Mouse (Mus musculus): ENCODE measurements around the gene Lad1. TPM values are rescaled to one million over a fixed set of nuclear protein-coding genes. Genes with fewer than 3 reads are reported as not detected.
A peak's percentile ranks its signal among the peaks of the same experiment; 100 is the strongest.

Gene Lad1
- polyA plus RNA-seq, 1 experiment from 2014 or later = 208 TPM

DNA sequence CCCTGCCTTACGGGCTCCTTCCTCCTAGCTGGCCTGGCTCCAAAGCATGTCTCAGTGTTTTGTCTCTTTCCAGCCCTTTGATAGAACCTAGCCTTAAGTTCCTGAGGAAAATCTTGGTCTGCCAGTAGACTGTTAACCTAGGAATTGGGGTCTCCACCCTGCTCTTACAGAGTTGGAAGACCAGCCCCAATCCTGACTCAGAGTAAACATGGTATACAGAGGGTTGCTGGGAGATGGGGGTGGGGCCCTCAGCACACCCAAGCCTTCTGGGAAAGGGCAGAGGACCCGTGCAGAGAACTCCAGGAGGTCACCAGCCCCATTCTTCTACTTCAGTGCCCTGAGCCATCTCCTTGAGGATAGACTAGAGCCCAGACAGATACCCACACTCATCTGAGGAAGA, 5.8 kb upstream of the Lad1 start:
- Histone ChIP-seq H3K36me3 (ENCODE audit: control insufficient read depth, insufficient read depth) (no peaks in the 10 kb centered on the region), H3K9me3 (ENCODE audit: control insufficient read depth) (no peaks in the 10 kb centered on the region), H3K4me2 (replicated peaks; ENCODE audit: low read depth) (peak overlapping the region; percentile 39), H3K27ac (ENCODE audit: low read depth, low read length) (peak overlapping the region; percentile 89), H3K27me3 (replicated peaks; ENCODE audit: control insufficient read depth, insufficient read depth, low read length) (no peaks in the 10 kb centered on the region), H3K4me1 (replicated peaks; ENCODE audit: control insufficient read depth, insufficient read depth, low read length) (peaks cover 30% of the 10 kb centered on the region; the same call in 1 of the 2 replicates), H3K9ac (ENCODE audit: low read depth, low read length) (no peak overlapping the region), H3K4me3 (ENCODE audit: low read depth, low read length) (no peak overlapping the region)
- peak; percentile 53 for ATAC-seq
- 25% methylated on average over 2 of the region's 2 CpGs for WGBS
- TF ChIP-seq CTCF (IDR thresholded peaks at IDR 0.05; ENCODE audit: low read depth) = no peak

- TF ChIP-seq CTCF (IDR thresholded peaks at IDR 0.05; ENCODE audit: low read depth) = no peak
- H3K4me1 ChIP-seq (replicated peaks; ENCODE audit: control insufficient read depth, insufficient read depth, low read length) = peaks cover 30% of the 10 kb centered on the region; the same call in 1 of the 2 replicates
- H3K27me3 ChIP-seq (replicated peaks; ENCODE audit: control insufficient read depth, insufficient read depth, low read length) = no peaks in the 10 kb centered on the region
- H3K9me3 ChIP-seq (ENCODE audit: control insufficient read depth) = no peaks in the 10 kb centered on the region
- peak; percentile 90 for ATAC-seq
- peak overlapping the region; percentile 89 for H3K27ac ChIP-seq (ENCODE audit: low read depth, low read length)
- no peak overlapping the region for H3K9ac ChIP-seq (ENCODE audit: low read depth, low read length)
- WGBS = 34% methylated on average over 4 of the region's 4 CpGs
- H3K4me2 ChIP-seq (replicated peaks; ENCODE audit: low read depth) = peak overlapping the region; percentile 39
- no peak overlapping the region for H3K4me3 ChIP-seq (ENCODE audit: low read depth, low read length)
- H3K36me3 ChIP-seq (ENCODE audit: control insufficient read depth, insufficient read depth) = no peaks in the 10 kb centered on the region
These were observed 5.3 kb upstream of the Lad1 start for GRCm38 (mm10) chr1:135813071-135813470.

GRCm38 (mm10) chr1:135813687-135814395, 4.6 kb upstream of the Lad1 start:
- Histone ChIP-seq H3K9ac (ENCODE audit: low read depth, low read length) (0 out of 2 replicates have a peak overlapping the region, but pooled peaks have one; percentile 3), H3K27ac (ENCODE audit: low read depth, low read length) (peak overlapping the region; percentile 89), H3K4me1 (replicated peaks; ENCODE audit: control insufficient read depth, insufficient read depth, low read length) (peaks cover 34% of the 10 kb centered on the region), H3K36me3 (ENCODE audit: control insufficient read depth, insufficient read depth) (no peaks in the 10 kb centered on the region), H3K9me3 (ENCODE audit: control insufficient read depth) (no peaks in the 10 kb centered on the region), H3K27me3 (replicated peaks; ENCODE audit: control insufficient read depth, insufficient read depth, low read length) (no peaks in the 10 kb centered on the region), H3K4me2 (replicated peaks; ENCODE audit: low read depth) (no peak overlapping the region), H3K4me3 (ENCODE audit: low read depth, low read length) (no peak overlapping the region)
- peak; percentile 39 for TF ChIP-seq CTCF (IDR thresholded peaks at IDR 0.05; ENCODE audit: low read depth)
- 63% methylated on average over 5 of the region's 5 CpGs for WGBS
- no peak for ATAC-seq

DNA sequence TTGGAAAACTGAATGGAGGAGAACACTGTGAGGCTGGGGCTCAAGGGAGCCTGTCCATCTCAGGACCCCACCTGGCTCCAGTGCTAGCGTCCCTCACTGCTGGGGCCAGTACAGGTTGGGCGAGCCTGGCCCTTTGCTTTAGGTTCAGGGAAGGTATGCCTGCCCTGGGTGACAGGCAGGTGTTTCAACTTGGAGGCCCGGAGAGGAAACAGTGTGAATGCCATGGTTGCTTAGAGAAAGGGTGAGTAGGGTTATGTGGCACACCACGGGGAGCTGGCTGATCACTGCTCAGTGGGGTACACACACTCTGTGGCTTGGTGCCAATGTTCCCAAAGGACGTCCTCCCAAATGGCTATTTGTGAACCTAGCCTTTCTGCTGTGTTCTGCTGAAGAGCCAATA, 3.9 kb upstream of the Lad1 start:
- TF ChIP-seq CTCF (IDR thresholded peaks at IDR 0.05; ENCODE audit: low read depth) = no peak
- Histone ChIP-seq H3K36me3 (ENCODE audit: control insufficient read depth, insufficient read depth) (no peaks in the 10 kb centered on the region), H3K9ac (ENCODE audit: low read depth, low read length) (0 out of 2 replicates have a peak overlapping the region, but pooled peaks have one; percentile 3), H3K27ac (ENCODE audit: low read depth, low read length) (peak overlapping the region; percentile 89), H3K4me3 (ENCODE audit: low read depth, low read length) (no peak overlapping the region), H3K27me3 (replicated peaks; ENCODE audit: control insufficient read depth, insufficient read depth, low read length) (no peaks in the 10 kb centered on the region), H3K4me1 (replicated peaks; ENCODE audit: control insufficient read depth, insufficient read depth, low read length) (peaks cover 31% of the 10 kb centered on the region), H3K4me2 (replicated peaks; ENCODE audit: low read depth) (no peak overlapping the region), H3K9me3 (ENCODE audit: control insufficient read depth) (no peaks in the 10 kb centered on the region)
- no peak for ATAC-seq
- WGBS = 58% methylated on average over 5 of the region's 5 CpGs

GRCm38 (mm10) chr1:135817595-135817994, 803 bp upstream of the Lad1 start:
- ATAC-seq = no peak
- H3K4me3 ChIP-seq (ENCODE audit: low read depth, low read length) = peak overlapping the region; percentile 65; the same call in 1 of the 2 replicates
- H3K4me2 ChIP-seq (replicated peaks; ENCODE audit: low read depth) = peak overlapping the region; percentile 80; the same call in 1 of the 2 replicates
- no peaks in the 10 kb centered on the region for H3K9me3 ChIP-seq (ENCODE audit: control insufficient read depth)
- TF ChIP-seq CTCF (IDR thresholded peaks at IDR 0.05; ENCODE audit: low read depth) = no peak
- H3K36me3 ChIP-seq (ENCODE audit: control insufficient read depth, insufficient read depth) = no peaks in the 10 kb centered on the region
- peaks cover 20% of the 10 kb centered on the region for H3K4me1 ChIP-seq (replicated peaks; ENCODE audit: control insufficient read depth, insufficient read depth, low read length)
- H3K9ac ChIP-seq (ENCODE audit: low read depth, low read length) = no peak overlapping the region
- no peaks in the 10 kb centered on the region for H3K27me3 ChIP-seq (replicated peaks; ENCODE audit: control insufficient read depth, insufficient read depth, low read length)
- no peak overlapping the region for H3K27ac ChIP-seq (ENCODE audit: low read depth, low read length)
- 33% methylated on average over 4 of the region's 4 CpGs for WGBS

DNA sequence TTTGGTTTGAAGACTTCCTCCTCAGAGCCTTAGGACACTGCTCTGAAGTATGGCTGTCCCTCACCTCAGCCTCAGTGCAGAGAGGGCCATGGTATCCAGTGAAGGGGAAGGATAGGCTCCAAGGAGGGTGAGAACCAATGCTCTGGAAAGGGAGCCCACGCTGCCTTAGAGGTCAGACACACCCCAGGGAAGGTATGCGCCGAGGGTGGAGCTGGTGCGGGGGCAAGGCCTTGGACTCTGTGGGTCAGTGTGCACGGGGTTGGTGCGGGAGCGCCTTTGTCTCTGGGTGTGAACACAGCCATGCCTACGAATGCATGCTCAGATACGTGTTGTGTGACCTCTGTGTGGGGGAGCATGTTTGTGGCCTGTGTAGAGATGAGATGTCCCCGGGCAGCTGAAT, 1.7 kb downstream of the Lad1 start:
- Histone ChIP-seq H3K4me3 (ENCODE audit: low read depth, low read length) (peak overlapping the region; percentile 65), H3K27me3 (replicated peaks; ENCODE audit: control insufficient read depth, insufficient read depth, low read length) (no peaks in the 10 kb centered on the region), H3K36me3 (ENCODE audit: control insufficient read depth, insufficient read depth) (no peaks in the 10 kb centered on the region), H3K4me2 (replicated peaks; ENCODE audit: low read depth) (peak overlapping the region; percentile 80), H3K9me3 (ENCODE audit: control insufficient read depth) (no peaks in the 10 kb centered on the region), H3K9ac (ENCODE audit: low read depth, low read length) (peak overlapping the region; percentile 83), H3K27ac (ENCODE audit: low read depth, low read length) (peak overlapping the region; percentile 95), H3K4me1 (replicated peaks; ENCODE audit: control insufficient read depth, insufficient read depth, low read length) (peaks cover 5% of the 10 kb centered on the region)
- TF ChIP-seq CTCF (IDR thresholded peaks at IDR 0.05; ENCODE audit: low read depth) = no peak
- WGBS = 45% methylated on average over 10 of the region's 10 CpGs
- ATAC-seq = peak; percentile 74
